Mouse (Mus musculus): ENCODE results near the gene Taok1. TPM values are rescaled to one million over a fixed set of nuclear protein-coding genes. Genes with fewer than 3 reads are reported as not detected.

Taok1 gene
- polyA plus RNA-seq, 1 experiment: 5.8 TPM

DNA sequence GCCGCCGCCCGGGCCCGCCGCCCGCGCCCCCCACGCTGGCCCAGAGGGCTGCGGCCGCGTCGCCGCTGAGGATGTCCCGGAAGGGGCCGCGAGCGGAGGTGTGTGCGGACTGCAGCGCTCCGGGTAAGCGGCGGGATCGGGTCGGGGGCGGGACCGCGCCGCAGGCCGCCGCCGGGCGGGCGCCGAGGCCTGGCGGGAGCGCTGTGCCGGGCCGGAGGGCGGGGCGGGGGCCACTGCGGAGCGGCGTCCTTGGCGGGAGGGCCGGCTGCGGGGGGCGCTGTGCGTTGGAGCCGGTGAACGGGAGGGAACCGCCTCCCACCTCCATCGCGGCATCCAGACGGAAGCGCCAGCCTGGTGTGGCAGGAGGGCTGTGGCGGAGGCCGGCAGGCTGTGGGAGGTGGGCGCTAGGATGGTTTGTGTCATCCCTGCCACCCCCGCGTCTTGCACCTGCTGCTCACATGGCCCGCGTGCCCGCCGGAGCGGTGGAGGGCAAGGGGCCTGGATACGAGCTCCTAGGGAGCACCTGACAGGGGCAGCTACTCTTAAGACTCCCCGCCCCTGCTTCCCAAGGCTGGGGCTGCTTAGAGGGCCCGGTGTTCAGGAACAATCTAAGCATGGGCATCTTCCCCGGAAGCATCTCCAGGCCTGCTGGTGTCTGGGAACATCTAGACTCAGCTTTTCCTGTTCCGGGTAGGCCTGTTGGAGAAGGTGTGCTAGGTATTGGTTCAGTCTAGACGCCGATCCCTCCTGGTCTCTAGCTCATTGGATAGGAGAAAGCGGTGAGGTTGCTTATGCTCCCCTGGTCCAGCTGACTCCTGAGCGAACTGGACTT is 113.9 kb downstream of the Taok1 start, which contains the start of gene Git1:
Git1 (plus strand) TSS at position 51 of the 832 bp plus-strand sequence.
- H3K27ac ChIP-seq (ENCODE audit: control insufficient read depth, insufficient read depth, low read depth, low read length): peak within 1 kb of the TSS; percentile 87
- H3K4me3 ChIP-seq (ENCODE audit: control insufficient read depth, low read depth, low read length): peak within 1 kb of the TSS; percentile 97
- peaks cover 3% of the 10 kb centered on the region; the same call in 1 of the 2 replicates for H3K27me3 ChIP-seq (ENCODE audit: control insufficient read depth, insufficient read depth, low read length)
- peaks cover 1% of the 10 kb centered on the region for H3K36me3 ChIP-seq (ENCODE audit: control insufficient read depth, insufficient read depth, low read length)
- TF ChIP-seq CTCF (IDR thresholded peaks at IDR 0.05; ENCODE audit: control insufficient read depth, insufficient read depth, insufficient replicate concordance, low read depth, low read length) (no peak), POLR2A (IDR thresholded peaks at IDR 0.05; ENCODE audit: control insufficient read depth, low read depth, low read length) (no peak)
- peaks cover 56% of the 10 kb centered on the region for H3K4me1 ChIP-seq (ENCODE audit: control insufficient read depth, insufficient read depth, low read length)

DNA sequence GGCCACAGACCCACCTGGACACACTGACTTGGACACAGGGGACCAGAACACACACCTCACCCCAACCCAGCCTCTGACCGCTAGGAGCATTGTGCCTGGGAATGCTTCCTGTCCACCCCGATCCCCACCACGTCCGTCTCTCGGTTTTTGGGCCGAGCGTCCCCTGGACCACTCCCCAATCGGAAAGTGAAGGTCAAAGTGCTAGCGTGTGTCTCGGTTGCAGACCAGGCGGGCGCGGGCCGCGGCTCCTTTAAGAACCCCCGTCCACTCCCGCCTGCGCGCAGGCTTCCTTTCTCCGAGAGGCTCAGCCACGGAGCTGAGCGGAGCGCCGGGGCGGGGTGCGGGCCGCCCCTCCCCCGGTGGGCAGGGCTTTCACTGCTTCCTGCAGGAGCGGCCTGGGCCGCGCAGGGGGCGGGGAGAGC is 114.7 kb downstream of the Taok1 start:
- Histone ChIP-seq H3K36me3 (ENCODE audit: control insufficient read depth, insufficient read depth, low read length) (peaks cover 1% of the 10 kb centered on the region), H3K27ac (ENCODE audit: control insufficient read depth, insufficient read depth, low read depth, low read length) (peak overlapping the region; percentile 84), H3K4me1 (ENCODE audit: control insufficient read depth, insufficient read depth, low read length) (peaks cover 52% of the 10 kb centered on the region), H3K27me3 (ENCODE audit: control insufficient read depth, insufficient read depth, low read length) (peaks cover 3% of the 10 kb centered on the region; the same call in 1 of the 2 replicates), H3K4me3 (ENCODE audit: control insufficient read depth, low read depth, low read length) (peak overlapping the region; percentile 93)
- no peak for TF ChIP-seq CTCF (IDR thresholded peaks at IDR 0.05; ENCODE audit: control insufficient read depth, insufficient read depth, insufficient replicate concordance, low read depth, low read length)
- TF ChIP-seq POLR2A (IDR thresholded peaks at IDR 0.05; ENCODE audit: control insufficient read depth, low read depth, low read length): peak; percentile 32; the same call in 1 of the 2 replicates

DNA sequence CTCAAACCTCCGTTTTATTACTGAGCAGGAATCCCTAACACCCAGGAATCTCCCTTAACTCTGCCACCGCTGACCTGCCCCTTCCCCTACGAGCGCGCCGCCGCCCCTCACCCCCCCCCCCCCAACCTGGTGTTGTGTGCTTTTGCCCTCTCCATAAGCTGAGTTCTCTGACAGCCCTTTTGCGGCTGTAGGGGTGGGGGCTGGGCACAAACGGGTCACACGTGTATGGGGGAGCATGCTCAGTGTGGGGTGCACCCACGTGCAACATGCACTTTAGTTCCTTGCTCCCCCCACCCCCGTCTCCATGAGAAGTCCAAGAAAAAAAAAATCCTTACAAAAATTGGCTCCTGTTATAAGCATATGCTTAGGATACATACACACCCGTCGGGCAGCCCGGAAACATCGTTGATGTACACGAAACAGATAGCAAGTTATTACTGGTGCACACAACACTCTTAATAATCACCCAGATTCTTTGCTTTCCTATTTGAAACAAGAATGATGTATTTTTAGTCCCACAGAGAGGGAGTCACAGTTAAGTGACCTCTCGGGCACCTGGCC is 115.2 kb downstream of the Taok1 start:
- no peak overlapping the region for H3K27ac ChIP-seq (ENCODE audit: control insufficient read depth, insufficient read depth, low read depth, low read length)
- TF ChIP-seq CTCF (IDR thresholded peaks at IDR 0.05; ENCODE audit: control insufficient read depth, insufficient read depth, insufficient replicate concordance, low read depth, low read length) (no peak), POLR2A (IDR thresholded peaks at IDR 0.05; ENCODE audit: control insufficient read depth, low read depth, low read length) (no peak)
- peaks cover 47% of the 10 kb centered on the region for H3K4me1 ChIP-seq (ENCODE audit: control insufficient read depth, insufficient read depth, low read length)
- peak overlapping the region; percentile 93 for H3K4me3 ChIP-seq (ENCODE audit: control insufficient read depth, low read depth, low read length)
- H3K36me3 ChIP-seq (ENCODE audit: control insufficient read depth, insufficient read depth, low read length): peaks cover 1% of the 10 kb centered on the region
- peaks cover 3% of the 10 kb centered on the region; the same call in 1 of the 2 replicates for H3K27me3 ChIP-seq (ENCODE audit: control insufficient read depth, insufficient read depth, low read length)

DNA sequence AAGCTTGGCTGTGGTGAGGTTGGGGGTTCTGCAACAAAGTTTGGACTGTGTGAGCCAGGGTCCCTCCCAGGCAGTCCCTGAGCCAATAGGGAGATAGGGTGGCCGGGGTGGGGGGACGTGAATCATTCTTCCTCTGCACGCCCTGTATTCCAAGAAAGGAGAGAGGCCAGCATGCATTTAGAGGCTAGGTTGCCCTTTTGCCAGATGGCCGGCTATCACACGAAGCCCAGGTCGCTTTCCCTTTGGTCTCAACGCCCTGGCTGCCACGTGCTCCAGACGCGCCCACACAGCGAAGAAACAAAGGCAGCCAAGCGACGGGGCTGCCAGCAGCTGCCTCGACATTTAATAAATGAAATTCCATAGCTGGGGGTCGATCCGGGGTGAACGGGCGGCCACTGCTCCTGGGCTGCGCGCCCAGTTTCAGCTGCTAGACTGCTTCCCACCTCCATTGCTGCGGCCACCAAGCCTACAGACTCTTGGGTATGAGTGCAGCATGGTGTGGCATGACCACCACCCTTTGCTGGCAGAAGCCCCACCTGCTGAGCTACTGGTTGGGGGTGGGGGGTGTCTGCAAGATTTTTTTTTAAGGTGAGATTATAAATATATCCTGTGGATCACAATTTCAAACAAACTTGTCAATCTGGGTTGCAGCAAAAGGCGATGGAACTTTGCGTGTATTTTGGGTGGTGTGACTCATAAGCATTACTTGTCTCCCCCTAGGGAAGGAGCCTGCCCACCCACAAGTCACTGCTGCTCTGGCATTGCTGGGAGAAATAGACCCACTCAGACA is 115.9 kb downstream of the Taok1 start:
- Histone ChIP-seq H3K36me3 (ENCODE audit: control insufficient read depth, insufficient read depth, low read length) (peaks cover 1% of the 10 kb centered on the region), H3K27ac (ENCODE audit: control insufficient read depth, insufficient read depth, low read depth, low read length) (no peak overlapping the region; the same call in 1 of the 2 replicates), H3K4me3 (ENCODE audit: control insufficient read depth, low read depth, low read length) (peak overlapping the region; percentile 59), H3K27me3 (ENCODE audit: control insufficient read depth, insufficient read depth, low read length) (peaks cover 3% of the 10 kb centered on the region; the same call in 1 of the 2 replicates), H3K4me1 (ENCODE audit: control insufficient read depth, insufficient read depth, low read length) (peaks cover 41% of the 10 kb centered on the region)
- TF ChIP-seq POLR2A (IDR thresholded peaks at IDR 0.05; ENCODE audit: control insufficient read depth, low read depth, low read length): no peak
- TF ChIP-seq CTCF (IDR thresholded peaks at IDR 0.05; ENCODE audit: control insufficient read depth, insufficient read depth, insufficient replicate concordance, low read depth, low read length): no peak

DNA sequence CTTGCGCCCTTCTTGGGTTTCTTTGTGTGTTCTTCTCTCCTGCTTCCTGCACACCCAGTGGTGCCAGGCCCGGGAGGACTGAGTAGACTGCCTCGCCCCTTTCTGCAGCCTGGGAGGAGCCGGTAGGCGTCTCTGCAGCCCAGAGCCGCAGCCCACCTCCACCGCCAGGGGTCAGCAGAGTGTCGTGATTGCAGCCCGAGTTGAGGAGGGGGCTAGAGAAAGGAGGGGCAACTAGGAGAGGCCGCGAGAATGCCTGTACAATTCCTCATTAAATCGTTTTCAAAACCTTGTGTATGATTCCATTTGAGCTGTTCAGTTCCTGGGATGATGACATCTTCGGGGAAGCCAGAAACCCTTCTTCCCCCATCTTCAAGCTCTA is 116.5 kb downstream of the Taok1 start:
- Histone ChIP-seq H3K4me3 (ENCODE audit: control insufficient read depth, low read depth, low read length) (peak overlapping the region; percentile 59), H3K4me1 (ENCODE audit: control insufficient read depth, insufficient read depth, low read length) (peaks cover 41% of the 10 kb centered on the region), H3K27me3 (ENCODE audit: control insufficient read depth, insufficient read depth, low read length) (peaks cover 3% of the 10 kb centered on the region; the same call in 1 of the 2 replicates), H3K36me3 (ENCODE audit: control insufficient read depth, insufficient read depth, low read length) (peaks cover 1% of the 10 kb centered on the region), H3K27ac (ENCODE audit: control insufficient read depth, insufficient read depth, low read depth, low read length) (no peak overlapping the region)
- TF ChIP-seq CTCF (IDR thresholded peaks at IDR 0.05; ENCODE audit: control insufficient read depth, insufficient read depth, insufficient replicate concordance, low read depth, low read length) (peak; percentile 86), POLR2A (IDR thresholded peaks at IDR 0.05; ENCODE audit: control insufficient read depth, low read depth, low read length) (no peak)

DNA sequence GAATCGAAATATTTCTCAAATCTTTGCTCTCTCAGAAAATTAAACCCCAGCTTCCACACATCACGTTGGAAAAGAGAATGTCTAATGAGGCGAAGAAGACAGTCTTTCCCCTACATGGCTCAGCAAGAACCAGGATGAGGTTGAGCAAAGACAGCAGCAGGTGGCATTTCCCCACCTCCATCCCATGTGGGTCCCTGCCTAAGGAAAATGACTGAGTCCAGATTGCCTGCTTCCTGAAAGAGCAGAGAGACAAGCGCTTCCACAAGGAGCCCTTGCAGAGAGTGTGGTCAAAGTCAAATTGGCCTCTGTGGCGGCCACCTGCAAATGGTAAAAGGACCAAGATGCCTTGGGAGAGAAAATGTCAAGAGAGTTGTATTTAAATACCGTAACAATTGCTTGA is 117.2 kb downstream of the Taok1 start:
- no peak overlapping the region for H3K27ac ChIP-seq (ENCODE audit: control insufficient read depth, insufficient read depth, low read depth, low read length)
- peaks cover 38% of the 10 kb centered on the region for H3K4me1 ChIP-seq (ENCODE audit: control insufficient read depth, insufficient read depth, low read length)
- no peak for TF ChIP-seq CTCF (IDR thresholded peaks at IDR 0.05; ENCODE audit: control insufficient read depth, insufficient read depth, insufficient replicate concordance, low read depth, low read length)
- no peak for TF ChIP-seq POLR2A (IDR thresholded peaks at IDR 0.05; ENCODE audit: control insufficient read depth, low read depth, low read length)
- peaks cover 1% of the 10 kb centered on the region for H3K36me3 ChIP-seq (ENCODE audit: control insufficient read depth, insufficient read depth, low read length)
- H3K4me3 ChIP-seq (ENCODE audit: control insufficient read depth, low read depth, low read length): no peak overlapping the region
- peaks cover 3% of the 10 kb centered on the region; the same call in 1 of the 2 replicates for H3K27me3 ChIP-seq (ENCODE audit: control insufficient read depth, insufficient read depth, low read length)

Data from testis, adult 2 months (tissue).